Mouse (Mus musculus) layer of hippocampus, adult 2 months (tissue): ENCODE measurements around the gene Rasip1. TPM values are rescaled to one million over a fixed set of nuclear protein-coding genes. Genes with fewer than 3 reads are reported as not detected.

Source experiments
- DNase-seq, 2 experiments: peaks; one replicate each; pipeline ENCODE4 v3.0.0; 2022; ENCODE audit warnings: low spot score in 2 of 2
- H3K27ac ChIP-seq: fragments of 200-600 bp; 2 replicates; pipeline ENCODE4 v1.8.1; 2022
- H3K4me3 ChIP-seq: fragments of 200-600 bp; 2 replicates; pipeline ENCODE4 v1.8.1; 2022; ENCODE audit warnings: mild to moderate bottlenecking
- CTCF ChIP-seq: fragments of 200-600 bp; conservative IDR thresholded peaks from 2 replicates; pipeline ENCODE4 v1.8.1; 2022; ENCODE audit warnings: antibody characterized with exemption, mild to moderate bottlenecking, moderate library complexity
- total RNA-seq, 2 experiments: library from RNA; stranded (reverse); gene quantifications; 2 replicates each; pipeline ENCODE4 v1.2.3; 2021

The Rasip1 gene
- total RNA-seq, 2 experiments from 2014 or later, result 6.1 to 7.4 TPM

DNA sequence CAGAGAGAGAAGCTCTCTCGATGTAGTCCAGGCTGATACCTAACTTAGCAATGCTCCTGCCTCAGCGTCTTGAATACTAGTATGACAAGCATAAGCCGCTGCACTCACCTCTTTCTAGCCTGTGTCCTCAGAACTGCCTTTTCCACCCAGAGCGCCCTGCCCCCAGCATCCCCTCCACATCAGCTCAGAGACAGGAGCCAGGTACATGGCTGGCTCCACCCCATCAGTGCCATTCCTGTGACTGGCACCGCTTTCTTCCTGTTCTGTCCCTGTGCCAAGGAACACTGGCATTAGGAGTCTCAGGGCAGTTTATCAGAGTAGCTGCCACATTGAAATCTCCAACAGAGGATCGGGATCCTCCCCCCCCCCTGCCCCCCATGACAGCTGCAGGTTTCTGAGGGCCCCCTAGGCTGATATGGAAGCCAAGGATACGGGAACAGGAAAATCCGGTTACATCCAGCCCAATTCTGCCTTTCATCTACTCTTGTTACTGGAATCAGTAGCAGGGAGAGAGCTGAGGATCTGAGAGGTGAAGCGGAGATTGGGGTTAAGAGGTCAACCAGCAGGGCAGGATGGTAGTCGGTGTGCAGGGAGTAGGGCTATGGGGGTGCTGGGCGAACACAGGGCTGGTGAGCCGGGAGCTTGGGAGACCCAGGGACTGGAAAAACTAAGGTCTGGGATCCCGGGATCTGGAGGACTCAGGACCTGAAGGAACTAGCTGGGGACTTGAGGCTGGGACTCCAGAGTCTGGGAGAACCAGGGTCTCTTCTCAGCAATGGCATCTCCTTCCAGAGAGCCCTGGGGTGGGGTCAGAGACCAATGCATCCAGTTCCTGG is 38.2 kb downstream of the Rasip1 start:
- Histone ChIP-seq H3K27ac (no peak overlapping the region), H3K4me3 (no peak overlapping the region)
- no peak for DNase-seq
- no peak for TF ChIP-seq CTCF

GRCm38 (mm10) chr7:45666161-45666560 is 38.9 kb downstream of the Rasip1 start, which contains the start of gene Fut2:
TSS of gene Fut2 (minus strand) at chr7:45666394.
- TF ChIP-seq CTCF, result no peak
- H3K27ac ChIP-seq, result peak within 1 kb of the TSS; percentile 61; the same call in 1 of the 2 replicates
- H3K4me3 ChIP-seq, result no peak within 1 kb of the TSS
- DNase-seq, result no peak

GRCm38 (mm10) chr7:45667761-45668160 is 40.5 kb downstream of the Rasip1 start:
- H3K4me3 ChIP-seq, result no peak overlapping the region

GRCm38 (mm10) chr7:45668921-45669320 is 41.6 kb downstream of the Rasip1 start:
- peak; percentile 54 for TF ChIP-seq CTCF
- H3K27ac ChIP-seq, result no peak overlapping the region
- H3K4me3 ChIP-seq, result no peak overlapping the region
- DNase-seq, result no peak

More at GRCm38 (mm10) chr7:45667761-45668160, 40.5 kb downstream of the Rasip1 start:
- H3K27ac ChIP-seq, result peak overlapping the region; percentile 61; the same call in 1 of the 2 replicates
- DNase-seq, result peak in 1 of 2 experiments; percentile 61
- no peak for TF ChIP-seq CTCF

- H3K4me3 ChIP-seq, result no peak overlapping the region
- H3K27ac ChIP-seq, result no peak overlapping the region
- DNase-seq, result no peak
- no peak for TF ChIP-seq CTCF
These were observed 50.5 kb downstream of the Rasip1 start for GRCm38 (mm10) chr7:45677627-45678295.

DNA sequence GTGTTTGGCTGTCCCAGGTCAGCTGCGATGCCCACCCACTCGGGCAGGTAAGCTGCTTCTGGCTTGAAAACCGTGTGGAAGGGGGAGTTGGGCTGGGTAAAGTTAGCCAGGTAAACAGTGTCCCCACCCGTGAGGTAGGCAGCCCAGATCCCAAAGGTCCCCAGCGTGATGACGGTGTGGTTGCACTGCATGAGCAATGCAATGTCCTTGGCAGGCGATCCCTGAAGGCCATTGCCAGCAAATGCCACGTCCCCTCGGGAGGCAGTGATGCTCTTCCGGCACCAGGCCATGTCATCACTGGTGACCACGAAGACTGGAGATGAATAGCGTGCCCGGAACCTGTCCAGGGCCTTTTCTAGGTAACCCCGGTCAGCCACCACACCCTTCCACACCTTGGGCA is 51.2 kb downstream of the Rasip1 start:
- no peak for DNase-seq
- no peak for TF ChIP-seq CTCF
- H3K4me3 ChIP-seq, result no peak overlapping the region
- H3K27ac ChIP-seq, result no peak overlapping the region

- no peak for TF ChIP-seq CTCF
- no peak overlapping the region for H3K4me3 ChIP-seq
- DNase-seq, result no peak
- H3K27ac ChIP-seq, result peak overlapping the region; percentile 73
These were observed 52.8 kb downstream of the Rasip1 start for GRCm38 (mm10) chr7:45679966-45680621.

DNA sequence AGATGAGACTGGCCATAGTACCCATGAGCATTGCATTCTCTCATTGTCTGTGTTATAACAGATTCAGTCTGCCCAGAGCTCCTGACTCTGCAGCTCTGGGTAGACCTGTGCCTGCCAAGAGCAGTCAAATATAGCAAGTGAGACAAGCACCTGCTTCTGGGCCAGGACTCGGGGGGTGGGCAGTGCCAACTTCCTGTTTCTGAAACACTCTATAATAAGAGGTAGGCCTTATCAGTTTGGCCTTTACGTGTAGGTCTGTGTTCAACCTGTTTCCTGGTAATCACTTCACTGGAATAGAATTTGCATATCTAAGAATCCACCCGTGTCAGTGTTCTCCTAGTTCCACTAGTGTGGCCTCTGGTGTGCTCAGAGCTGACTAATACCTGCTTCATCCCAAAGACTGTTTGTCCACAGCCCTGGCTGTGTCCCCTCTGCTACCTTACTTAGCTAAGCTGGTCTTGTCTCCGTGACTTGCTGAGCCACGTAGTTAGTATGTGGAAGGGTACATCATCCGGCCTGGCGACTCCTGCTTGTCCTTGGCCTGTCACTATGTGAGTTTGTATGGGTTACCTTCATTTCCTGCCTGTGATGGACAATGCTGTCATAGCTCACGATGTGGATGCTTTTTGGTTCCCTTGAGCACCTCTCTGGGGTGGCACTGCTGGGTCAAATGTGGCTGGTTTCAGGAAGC is 53.9 kb downstream of the Rasip1 start:
- DNase-seq, result no peak
- Histone ChIP-seq H3K4me3 (no peak overlapping the region), H3K27ac (peak overlapping the region; percentile 73; the same call in 1 of the 2 replicates)
- TF ChIP-seq CTCF, result no peak

DNA sequence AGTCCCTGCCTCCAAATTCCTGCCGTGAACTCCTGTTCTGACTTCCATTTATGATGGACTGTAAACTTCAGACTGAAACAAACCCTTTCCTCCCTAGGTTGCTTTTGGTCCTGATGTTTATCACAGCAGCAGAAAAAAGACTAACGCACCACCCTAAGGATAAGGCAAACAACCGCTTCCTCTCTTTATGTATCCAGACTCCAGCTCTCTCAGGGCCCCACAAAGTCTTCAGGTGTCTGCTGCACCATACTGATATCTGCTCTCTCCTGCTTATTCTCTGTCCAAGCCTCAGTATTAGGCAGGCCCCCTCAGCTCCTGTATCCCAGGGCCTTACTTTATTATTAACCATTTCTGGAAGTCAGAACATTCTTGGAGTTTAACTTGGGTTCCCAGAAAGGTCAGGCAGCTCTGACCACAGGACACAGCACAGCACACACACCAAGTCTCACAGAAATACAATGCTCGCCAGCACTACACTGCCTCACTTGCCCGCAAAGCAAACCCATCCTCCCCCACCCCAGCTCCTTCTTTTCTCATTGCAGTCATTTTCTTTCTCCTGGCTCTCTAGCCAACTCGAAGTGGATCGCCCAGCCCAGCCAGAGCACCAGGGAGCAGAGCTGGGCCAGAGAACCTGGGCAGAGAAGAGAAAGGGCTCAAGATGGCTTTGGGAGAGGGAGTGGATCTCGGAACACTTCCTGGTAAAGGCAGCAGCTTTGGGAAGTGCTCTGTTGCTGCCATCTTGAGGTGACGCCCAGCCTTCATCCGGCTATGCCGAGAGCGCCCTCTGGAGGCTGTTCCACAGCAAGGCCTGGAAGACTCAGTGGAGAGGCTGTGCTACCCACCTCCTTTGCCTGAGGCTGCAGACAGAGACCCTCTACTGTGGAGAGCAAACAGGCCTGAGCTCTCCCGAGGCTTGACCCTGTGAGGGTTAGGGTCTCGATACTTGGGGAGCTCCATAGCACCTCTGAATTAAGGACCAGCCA is 55.1 kb downstream of the Rasip1 start:
- Histone ChIP-seq H3K4me3 (peak overlapping the region; percentile 29; the same call in 1 of the 2 replicates), H3K27ac (peak overlapping the region; percentile 84)
- peak; percentile 86 to 90 for DNase-seq
- TF ChIP-seq CTCF, result peak; percentile 98; the same call in 1 of the 2 replicates

- Histone ChIP-seq H3K4me3 (peak within 1 kb of the TSS; percentile 1; the same call in 1 of the 2 replicates), H3K27ac (peak within 1 kb of the TSS; percentile 84)
- no peak for DNase-seq
- TF ChIP-seq CTCF, result no peak
These were observed 56.2 kb downstream of the Rasip1 start, which contains the start of gene Ntn5 for GRCm38 (mm10) chr7:45683396-45684050. TSS of gene Ntn5 (plus strand) at chr7:45684022.

GRCm38 (mm10) chr7:45685811-45686210 is 58.5 kb downstream of the Rasip1 start:
- TF ChIP-seq CTCF, result no peak
- peak overlapping the region; percentile 46; the same call in 1 of the 2 replicates for H3K27ac ChIP-seq
- DNase-seq, result no peak
- no peak overlapping the region for H3K4me3 ChIP-seq
